Mouse (Mus musculus) liver, embryonic 15.5 days (tissue): ENCODE results near the gene Olfr466. TPM values are rescaled to one million over a fixed set of nuclear protein-coding genes. Genes with fewer than 3 reads are reported as not detected.

Source experiments
- ATAC-seq: fragments of 200-750 bp; cut with Nextera tagmentation; 2 replicates; pipeline ENCODE4 v1.8.0; 2017; ENCODE audit warnings: moderate number of reproducible peaks, mild to moderate bottlenecking, moderate library complexity; ENCODE audit not compliant: insufficient read depth
- H3K27ac ChIP-seq: fragments of 300-500 bp; sonication (generic); replicated peaks from 2 replicates; pipeline ENCODE4 v1.5.1; 2015; ENCODE audit warnings: mild to moderate bottlenecking, inconsistent platforms
- H3K27me3 ChIP-seq: fragments of 300-500 bp; sonication (generic); 2 replicates; pipeline ENCODE4 v1.6.1; 2015; ENCODE audit warnings: mild to moderate bottlenecking, inconsistent platforms
- H3K36me3 ChIP-seq: fragments of 300-500 bp; sonication (generic); replicated peaks from 2 replicates; pipeline ENCODE4 v1.6.1; 2015; ENCODE audit warnings: moderate library complexity, mild to moderate bottlenecking, inconsistent platforms
- H3K4me1 ChIP-seq: fragments of 300-500 bp; sonication (generic); replicated peaks from 2 replicates; pipeline ENCODE4 v1.6.1; 2015; ENCODE audit warnings: inconsistent platforms
- H3K4me2 ChIP-seq: fragments of 300-500 bp; sonication (generic); 2 replicates; pipeline ENCODE4 v1.6.1; 2015; ENCODE audit warnings: moderate library complexity, mild to moderate bottlenecking, inconsistent platforms
- H3K4me3 ChIP-seq: fragments of 300-500 bp; sonication (generic); replicated peaks from 2 replicates; pipeline ENCODE4 v1.5.1; 2015; ENCODE audit warnings: mild to moderate bottlenecking, inconsistent platforms
- H3K9ac ChIP-seq: fragments of 300-500 bp; sonication (generic); 2 replicates; pipeline ENCODE4 v1.6.1; 2015; ENCODE audit warnings: moderate library complexity, mild to moderate bottlenecking, inconsistent platforms
- H3K9me3 ChIP-seq: fragments of 300-500 bp; sonication (generic); replicated peaks from 2 replicates; pipeline ENCODE4 v1.6.1; 2016; ENCODE audit warnings: inconsistent platforms
- WGBS: fragments of 180-500 bp; shearing (Covaris S2); methylation state at CpG from one replicate; pipeline ENCODE4 v1.1.7; 2015; ENCODE audit warnings: mixed read lengths; ENCODE audit not compliant: insufficient replicate concordance; 5-methylcytosine and 5-hydroxymethylcytosine counted together
- polyA plus RNA-seq: library from polyadenylated mRNA; unstranded; fragments of >200 nt; fragmentation: Nextera tagmentation; extraction: Ambion mirVana; gene quantifications from 2 replicates; pipeline ENCODE4 v1.2.1, GENCODE M21; 2015

The Olfr466 gene
- polyA plus RNA-seq: not detected in 2 replicates

- Histone ChIP-seq H3K27me3 (no peaks in the 10 kb centered on the region), H3K4me1 (no peaks in the 10 kb centered on the region), H3K4me3 (no peak within 1 kb of the TSS), H3K4me2 (no peak within 1 kb of the TSS), H3K27ac (no peak within 1 kb of the TSS), H3K9me3 (no peaks in the 10 kb centered on the region), H3K9ac (no peak within 1 kb of the TSS), H3K36me3 (no peaks in the 10 kb centered on the region)
- WGBS: 43% methylated on average over 1 of the region's 1 CpGs
- no peak for ATAC-seq
Measured at GRCm38 (mm10) chr13:65149940-65150339, at the start of gene Olfr466. Gene Olfr466, plus strand, starts transcription at chr13:65150240.

GRCm38 (mm10) chr13:65100678-65101077 is 49.4 kb upstream of the Olfr466 start:
- no peak overlapping the region for H3K4me3 ChIP-seq
- H3K27ac ChIP-seq: no peak overlapping the region
- 0 out of 2 replicates have a peak, but pooled peaks cover 3% of the 10 kb centered on the region for H3K36me3 ChIP-seq
- H3K9me3 ChIP-seq: no peaks in the 10 kb centered on the region
- no peak for ATAC-seq
- no peaks in the 10 kb centered on the region for H3K27me3 ChIP-seq
- H3K4me2 ChIP-seq: no peak overlapping the region
- peaks cover 26% of the 10 kb centered on the region for H3K4me1 ChIP-seq
- no peak overlapping the region for H3K9ac ChIP-seq
- WGBS: 76% methylated on average over 9 of the region's 9 CpGs

GRCm38 (mm10) chr13:65101232-65101631 is 48.8 kb upstream of the Olfr466 start:
- no peak for ATAC-seq
- Histone ChIP-seq H3K4me3 (no peak overlapping the region), H3K27ac (no peak overlapping the region), H3K27me3 (no peaks in the 10 kb centered on the region), H3K4me2 (no peak overlapping the region), H3K36me3 (peaks cover 6% of the 10 kb centered on the region; the same call in 1 of the 2 replicates), H3K9me3 (no peaks in the 10 kb centered on the region), H3K4me1 (peaks cover 24% of the 10 kb centered on the region), H3K9ac (no peak overlapping the region)
- 56% methylated on average over 3 of the region's 3 CpGs for WGBS

GRCm38 (mm10) chr13:65111961-65112360 is 38.1 kb upstream of the Olfr466 start:
- 0% methylated on average over 5 of the region's 5 CpGs for WGBS
- ATAC-seq: peak; percentile 46
- H3K36me3 ChIP-seq: no peaks in the 10 kb centered on the region
- H3K27me3 ChIP-seq: no peaks in the 10 kb centered on the region
- H3K4me1 ChIP-seq: peaks cover 25% of the 10 kb centered on the region
- no peaks in the 10 kb centered on the region for H3K9me3 ChIP-seq
- peak overlapping the region; percentile 82 for H3K4me2 ChIP-seq
- peak overlapping the region; percentile 93 for H3K27ac ChIP-seq
- peak overlapping the region; percentile 84 for H3K9ac ChIP-seq
- H3K4me3 ChIP-seq: peak overlapping the region; percentile 86

GRCm38 (mm10) chr13:65112459-65113110 is 37.5 kb upstream of the Olfr466 start, which contains the start of gene Mfsd14b:
Gene Mfsd14b, minus strand, starts transcription at chr13:65112975.
- peak within 1 kb of the TSS; percentile 84 for H3K9ac ChIP-seq
- peak within 1 kb of the TSS; percentile 82 for H3K4me2 ChIP-seq
- no peaks in the 10 kb centered on the region for H3K9me3 ChIP-seq
- peaks cover 25% of the 10 kb centered on the region for H3K4me1 ChIP-seq
- no peaks in the 10 kb centered on the region for H3K36me3 ChIP-seq
- under 1% methylated on average over 60 of the region's 60 CpGs for WGBS
- no peaks in the 10 kb centered on the region for H3K27me3 ChIP-seq
- H3K27ac ChIP-seq: peak within 1 kb of the TSS; percentile 93
- peak within 1 kb of the TSS; percentile 86 for H3K4me3 ChIP-seq
- ATAC-seq: peak; percentile 96

GRCm38 (mm10) chr13:65113239-65113638 is 36.8 kb upstream of the Olfr466 start:
- no peak for ATAC-seq

GRCm38 (mm10) chr13:65120984-65121383 is 29.1 kb upstream of the Olfr466 start:
- Histone ChIP-seq H3K4me1 (peaks cover 21% of the 10 kb centered on the region), H3K36me3 (no peaks in the 10 kb centered on the region), H3K27ac (peak overlapping the region; percentile 29; the same call in 1 of the 2 replicates), H3K4me2 (no peak overlapping the region), H3K4me3 (no peak overlapping the region), H3K9ac (no peak overlapping the region), H3K9me3 (no peaks in the 10 kb centered on the region), H3K27me3 (no peaks in the 10 kb centered on the region)
- 47% methylated on average over 3 of the region's 3 CpGs for WGBS
- peak; percentile 29; the same call in 1 of the 2 replicates for ATAC-seq

More at GRCm38 (mm10) chr13:65113239-65113638, 36.8 kb upstream of the Olfr466 start:
- H3K4me1 ChIP-seq: peaks cover 22% of the 10 kb centered on the region
- H3K4me3 ChIP-seq: peak overlapping the region; percentile 86
- H3K9ac ChIP-seq: peak overlapping the region; percentile 84
- H3K27ac ChIP-seq: peak overlapping the region; percentile 93
- no peaks in the 10 kb centered on the region for H3K36me3 ChIP-seq
- no peaks in the 10 kb centered on the region for H3K9me3 ChIP-seq
- WGBS: 64% methylated on average over 3 of the region's 3 CpGs
- H3K27me3 ChIP-seq: no peaks in the 10 kb centered on the region
- peak overlapping the region; percentile 82 for H3K4me2 ChIP-seq

GRCm38 (mm10) chr13:65122111-65122510 is 27.9 kb upstream of the Olfr466 start:
- peak overlapping the region; percentile 68 for H3K27ac ChIP-seq
- no peaks in the 10 kb centered on the region for H3K27me3 ChIP-seq
- H3K9ac ChIP-seq: no peak overlapping the region
- 24% methylated on average over 1 of the region's 1 CpGs for WGBS
- H3K9me3 ChIP-seq: no peaks in the 10 kb centered on the region
- H3K36me3 ChIP-seq: no peaks in the 10 kb centered on the region
- peaks cover 21% of the 10 kb centered on the region for H3K4me1 ChIP-seq
- peak overlapping the region; percentile 52 for H3K4me2 ChIP-seq
- ATAC-seq: peak; percentile 87
- no peak overlapping the region for H3K4me3 ChIP-seq

GRCm38 (mm10) chr13:65127063-65127847 is 22.8 kb upstream of the Olfr466 start:
- Histone ChIP-seq H3K9ac (no peak overlapping the region), H3K27me3 (no peaks in the 10 kb centered on the region), H3K9me3 (no peaks in the 10 kb centered on the region), H3K4me2 (no peak overlapping the region), H3K4me3 (no peak overlapping the region), H3K27ac (no peak overlapping the region), H3K36me3 (no peaks in the 10 kb centered on the region), H3K4me1 (peaks cover 10% of the 10 kb centered on the region)
- ATAC-seq: 0 out of 2 replicates have a peak, but pooled peaks have one; percentile 47
- 35% methylated on average over 3 of the region's 3 CpGs for WGBS

GRCm38 (mm10) chr13:65137789-65138188 is 12.3 kb upstream of the Olfr466 start, which contains the start of gene Olfr465-ps1:
Gene Olfr465-ps1, plus strand, starts transcription at chr13:65138089.
- Histone ChIP-seq H3K4me2 (no peak within 1 kb of the TSS), H3K9me3 (no peaks in the 10 kb centered on the region), H3K27me3 (no peaks in the 10 kb centered on the region), H3K4me1 (no peaks in the 10 kb centered on the region), H3K9ac (no peak within 1 kb of the TSS), H3K27ac (no peak within 1 kb of the TSS), H3K4me3 (no peak within 1 kb of the TSS), H3K36me3 (no peaks in the 10 kb centered on the region)
- ATAC-seq: no peak
- 61% methylated on average over 4 of the region's 4 CpGs for WGBS

GRCm38 (mm10) chr13:65174102-65174501 is 24.1 kb downstream of the Olfr466 start:
- H3K36me3 ChIP-seq: no peaks in the 10 kb centered on the region
- H3K4me2 ChIP-seq: no peak overlapping the region
- no peak overlapping the region for H3K4me3 ChIP-seq
- no peak overlapping the region for H3K9ac ChIP-seq
- ATAC-seq: no peak
- H3K4me1 ChIP-seq: peaks cover 5% of the 10 kb centered on the region; the same call in 1 of the 2 replicates
- H3K27me3 ChIP-seq: no peaks in the 10 kb centered on the region
- no peak overlapping the region for H3K27ac ChIP-seq
- H3K9me3 ChIP-seq: no peaks in the 10 kb centered on the region
- WGBS: 51% methylated on average over 3 of the region's 3 CpGs
